Mouse (Mus musculus) spleen, postnatal 36 days (tissue): ENCODE measurements at regions not wholly inside any gene's neighbourhood (a gene's known extent, or its start where the extent isn't known, plus 50 kb on each side); places are given as distances from the start of the nearest gene placed in this dataset.

Experiments used
- DNase-seq, 2 experiments: peaks; one replicate each; pipeline ENCODE4 v3.0.0; 2022; ENCODE audit warnings: low spot score in 2 of 2, mixed read lengths in 1 of 2

- no peak for DNase-seq
Observed at GRCm38 (mm10) chr11:6785471-6785870, 52.0 kb downstream of the Gm11983 start.

GRCm38 (mm10) chr11:6782826-6783225 is 54.6 kb downstream of the Gm11983 start:
- no peak for DNase-seq

GRCm38 (mm10) chr11:6779752-6780151 is 57.7 kb downstream of the Gm11983 start:
- DNase-seq = no peak

GRCm38 (mm10) chr11:6778596-6779360 is 58.7 kb downstream of the Gm11983 start:
- no peak for DNase-seq

GRCm38 (mm10) chr11:6777566-6777965 is 59.9 kb downstream of the Gm11983 start:
- DNase-seq = no peak

GRCm38 (mm10) chr11:6774656-6775055 is 62.8 kb downstream of the Gm11983 start:
- DNase-seq = no peak

GRCm38 (mm10) chr11:6773951-6774350 is 63.5 kb downstream of the Gm11983 start:
- no peak for DNase-seq

GRCm38 (mm10) chr11:6773364-6773763 is 64.1 kb downstream of the Gm11983 start:
- no peak for DNase-seq

- no peak for DNase-seq
Observed at GRCm38 (mm10) chr11:6769437-6769765, 68.1 kb downstream of the Gm11983 start.

GRCm38 (mm10) chr11:6768599-6769436 is 68.6 kb downstream of the Gm11983 start:
- peak; percentile 26 to 29 for DNase-seq

GRCm38 (mm10) chr11:6766725-6767124 is 70.7 kb downstream of the Gm11983 start:
- no peak for DNase-seq

- DNase-seq = no peak
Observed at GRCm38 (mm10) chr11:6765333-6765957, 72.0 kb downstream of the Gm11983 start.

GRCm38 (mm10) chr11:6764186-6764585 is 73.3 kb downstream of the Gm11983 start:
- DNase-seq = no peak

- no peak for DNase-seq
Observed at GRCm38 (mm10) chr11:6763001-6763400, 74.5 kb downstream of the Gm11983 start.

- no peak for DNase-seq
Observed at GRCm38 (mm10) chr11:6761876-6762628, 75.4 kb downstream of the Gm11983 start.

- no peak for DNase-seq
Observed at GRCm38 (mm10) chr11:6759578-6759977, 77.9 kb downstream of the Gm11983 start.

GRCm38 (mm10) chr11:6739439-6739838 is 81.1 kb downstream of the Ramp3 start:
- no peak for DNase-seq

- DNase-seq = no peak
Observed at GRCm38 (mm10) chr11:6738581-6738980, 80.3 kb downstream of the Ramp3 start.

GRCm38 (mm10) chr11:6738163-6738562 is 79.8 kb downstream of the Ramp3 start:
- DNase-seq = no peak

- no peak for DNase-seq
Observed at GRCm38 (mm10) chr11:6734746-6735430, 76.6 kb downstream of the Ramp3 start.

- DNase-seq = no peak
Observed at GRCm38 (mm10) chr11:6731505-6731904, 73.2 kb downstream of the Ramp3 start.
